Mouse (Mus musculus): Measurements from ENCODE around the gene Pth2r. TPM values are rescaled to one million over a fixed set of nuclear protein-coding genes. Genes with fewer than 3 reads are reported as not detected.

The Pth2r gene
- not detected for total RNA-seq (2021)

DNA sequence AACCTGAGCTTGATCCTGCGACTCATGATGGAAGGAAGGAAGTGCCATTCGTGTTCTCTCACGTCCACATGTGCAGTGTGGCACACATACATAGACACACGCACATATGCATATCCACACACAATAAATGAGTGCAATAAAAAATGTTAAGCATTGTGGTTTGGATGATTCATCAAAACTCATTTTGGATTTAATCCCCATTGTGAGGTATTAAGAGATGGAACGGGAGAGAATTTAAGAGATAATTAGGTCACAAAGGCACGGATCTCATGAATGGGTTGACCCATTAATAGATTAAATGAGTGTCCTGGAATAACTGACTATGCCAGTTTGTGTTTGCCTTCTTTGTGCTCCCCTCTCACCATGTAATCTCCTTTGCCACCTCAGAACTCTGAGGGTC is at the start of gene Pth2r:
Gene Pth2r, plus strand, starts transcription at position 301 of the 400 bp plus-strand sequence.
- DNase-seq, result no peak
- intact Hi-C loops (cut with DNase I), result loop anchor here (5.0 to 10.0 kb wide), 2 partner anchors 813 to 1556 kb away; no protein-coding TSS in a partner anchor

DNA sequence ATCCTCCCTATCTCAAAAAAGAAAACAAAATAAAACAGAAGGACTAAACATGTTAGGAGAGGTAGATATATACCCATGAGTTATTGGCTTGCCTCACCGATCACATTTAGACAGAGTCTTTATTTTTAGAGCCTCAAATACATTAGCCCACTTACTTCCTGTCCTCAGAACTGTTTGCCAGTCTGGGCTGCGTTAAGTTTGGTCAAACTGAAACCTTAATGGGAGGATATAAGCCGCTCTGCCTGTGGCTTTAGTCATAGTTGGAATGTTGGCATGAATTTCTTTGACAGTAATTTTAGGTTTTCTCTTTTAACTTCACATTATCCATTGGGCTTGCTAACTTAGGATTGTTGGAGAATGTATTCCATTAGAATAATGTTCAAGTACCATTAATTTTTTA is 44.1 kb upstream of the Pth2r start:
- DNase-seq, result no peak
- intact Hi-C loops (cut with DNase I), result no loop called here

DNA sequence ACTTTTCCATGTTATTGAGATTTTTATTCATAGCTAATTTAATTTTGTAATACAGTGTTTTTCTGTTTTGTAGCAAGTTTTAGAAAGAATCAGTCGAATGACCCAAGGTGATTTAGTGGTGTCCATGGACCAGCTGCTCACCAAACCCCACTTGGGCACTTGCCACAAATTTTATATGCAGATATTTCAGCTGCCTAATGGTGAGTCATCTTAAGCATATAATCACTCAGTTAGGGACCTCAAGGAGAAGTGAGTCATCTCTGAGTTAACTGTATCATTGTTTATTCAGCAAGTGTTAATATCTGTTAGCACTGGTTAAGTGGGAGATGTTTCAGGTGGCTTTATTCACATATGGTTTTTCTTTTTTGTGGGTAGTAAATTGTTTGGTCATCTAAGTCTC is 36.2 kb upstream of the Pth2r start:
- no peak for DNase-seq
- intact Hi-C loops (cut with DNase I), result no loop called here

DNA sequence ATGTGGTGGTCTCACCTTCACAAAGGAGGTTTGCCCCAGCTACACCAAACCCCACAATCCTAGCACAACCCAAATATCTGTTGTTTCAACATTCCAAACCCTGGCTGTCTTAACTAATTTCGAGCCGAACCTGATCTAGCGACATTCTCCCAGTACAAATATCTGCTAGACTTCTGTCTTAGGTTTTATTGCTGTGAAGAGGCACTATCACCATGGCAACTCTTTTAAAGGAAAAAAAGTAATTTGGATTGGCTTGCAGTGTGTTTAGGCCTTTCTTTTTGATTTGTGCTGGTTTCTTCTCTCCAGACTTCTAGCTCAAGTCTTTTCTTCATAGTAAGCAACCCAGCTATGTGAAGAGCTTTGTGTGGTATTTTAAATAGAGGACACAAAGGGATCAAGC is 1.4 kb upstream of the Pth2r start:
- no peak for DNase-seq
- intact Hi-C loops (cut with DNase I), result loop anchor here (5.0 to 10.0 kb wide), 2 partner anchors 814 to 1557 kb away; no protein-coding TSS in a partner anchor

DNA sequence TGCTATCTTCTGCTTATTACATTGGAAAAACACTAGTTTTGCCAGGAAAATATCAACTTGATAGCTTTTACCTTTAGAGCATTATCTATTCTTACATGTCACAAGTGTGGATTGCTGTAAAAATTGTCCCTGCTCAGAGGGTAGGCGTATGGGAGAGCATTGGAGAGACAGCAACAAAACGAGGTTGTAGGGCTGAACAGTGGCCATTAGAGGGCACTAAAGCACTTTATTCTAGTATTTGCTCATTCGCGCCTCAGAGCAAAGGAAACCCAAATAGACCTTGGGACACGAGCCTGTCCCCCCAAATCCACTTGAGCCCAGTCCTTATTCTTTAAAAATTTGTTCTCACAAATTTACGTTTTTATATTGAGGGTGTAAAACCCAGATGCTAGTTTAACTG is 910 bp downstream of the Pth2r start:
- intact Hi-C loops (cut with DNase I), result loop anchor here (5.0 to 10.0 kb wide), 2 partner anchors 812 to 1555 kb away; no protein-coding TSS in a partner anchor
- DNase-seq, result peak; percentile 58 to 60

DNA sequence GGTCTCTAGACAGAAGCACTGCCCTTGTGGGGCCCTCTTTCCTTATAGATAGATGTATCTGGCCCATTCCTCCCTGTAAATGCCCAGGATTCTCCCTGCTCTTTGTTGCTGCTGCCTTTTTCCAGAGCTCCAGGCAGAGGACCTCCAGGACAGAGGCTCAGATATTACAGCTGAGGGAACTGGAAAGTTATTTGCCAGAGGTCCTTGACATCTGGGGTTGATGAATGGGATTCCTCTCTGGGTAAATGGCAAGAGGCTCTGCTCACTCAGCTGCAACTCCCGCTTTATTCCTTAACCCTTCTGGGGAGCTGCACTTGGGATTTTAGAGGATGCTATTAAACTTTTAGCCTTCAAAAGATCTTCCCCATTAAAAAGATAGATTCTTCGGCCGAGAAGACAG is 26.6 kb downstream of the Pth2r start:
- intact Hi-C loops (cut with DNase I), result no loop called here
- no peak for DNase-seq

DNA sequence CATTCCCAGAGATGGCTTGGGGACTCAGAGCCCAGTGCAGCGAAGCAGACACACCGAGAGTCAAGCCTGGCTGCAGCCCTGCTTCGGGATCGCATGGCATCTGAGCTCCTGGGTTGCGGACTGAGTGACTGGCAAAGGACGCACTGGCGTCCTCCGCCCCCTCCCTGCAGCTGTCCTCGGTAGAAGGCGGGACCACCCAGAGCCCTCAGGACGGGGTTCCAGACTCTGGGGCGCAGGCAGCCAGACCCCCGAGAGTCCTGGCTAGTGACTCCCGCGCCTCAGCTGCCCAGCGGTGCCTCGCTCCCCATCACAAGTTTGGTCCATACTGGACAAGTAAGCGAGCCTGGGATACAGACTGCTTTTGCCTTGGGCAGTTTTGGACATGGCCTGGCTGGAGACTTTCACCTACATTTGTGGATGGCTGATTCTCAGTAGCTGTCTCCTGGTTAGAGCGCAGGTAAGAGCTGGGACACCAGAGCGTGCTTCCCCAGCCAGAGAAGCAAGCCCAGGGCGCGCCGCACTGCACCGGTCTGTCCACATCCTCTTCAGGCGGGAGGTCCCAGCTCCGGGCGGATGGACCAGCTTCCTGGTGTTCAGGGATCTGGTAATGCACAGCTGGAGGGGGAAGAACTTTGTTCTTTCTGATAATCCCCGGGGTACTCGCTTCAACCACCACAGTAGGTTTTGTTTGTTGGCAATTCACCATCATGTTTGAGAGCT is 29.5 kb downstream of the Pth2r start:
- no peak for DNase-seq
- intact Hi-C loops (cut with DNase I), result loop anchor here (5.0 to 10.0 kb wide), 2 partner anchors 343 to 1346 kb away; no protein-coding TSS in a partner anchor

DNA sequence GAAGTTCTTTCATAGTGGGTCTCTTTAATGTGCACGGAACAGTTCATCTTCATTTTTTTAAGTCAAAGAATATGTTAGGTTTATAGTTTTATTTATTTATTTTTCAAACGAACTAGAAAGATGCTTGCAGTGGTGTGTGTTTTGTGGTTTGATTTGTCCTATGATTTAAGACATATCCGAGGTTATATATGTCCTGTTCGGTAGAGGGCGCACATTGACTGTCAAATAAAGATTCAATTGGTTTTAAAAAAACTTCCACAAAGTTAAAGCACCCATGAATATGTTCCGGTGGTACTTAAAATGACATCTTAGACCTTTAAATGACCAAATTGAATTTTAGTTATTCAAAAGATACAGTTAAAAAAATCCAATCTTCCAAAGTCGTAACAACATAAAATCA is 30.3 kb downstream of the Pth2r start:
- intact Hi-C loops (cut with DNase I), result loop anchor here (1.0 to 10.0 kb wide), 3 partner anchors 343 to 1345 kb away; no protein-coding TSS in a partner anchor
- DNase-seq, result peak; percentile 26 to 56

DNA sequence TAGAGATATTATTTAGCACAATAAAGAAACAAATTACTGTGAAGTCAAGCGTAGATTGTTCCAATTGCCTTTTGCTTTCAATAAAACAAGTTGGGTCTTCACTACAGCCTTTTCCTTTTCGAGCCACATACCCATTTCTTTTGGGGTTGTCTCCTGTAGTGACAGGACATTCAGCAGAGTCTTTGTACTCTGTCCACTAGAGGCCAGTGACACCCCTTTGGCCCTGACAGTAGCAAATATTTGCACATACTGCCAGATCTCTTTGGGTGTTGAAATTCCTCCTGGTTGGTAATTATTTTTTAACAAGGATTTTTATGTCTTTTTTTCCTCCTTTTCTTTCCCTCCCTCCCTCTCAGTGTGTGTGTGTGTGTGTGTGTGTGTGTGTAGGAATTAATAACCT is 31.0 kb downstream of the Pth2r start:
- intact Hi-C loops (cut with DNase I), result loop anchor here (1.0 to 10.0 kb wide), 3 partner anchors 342 to 1344 kb away; no protein-coding TSS in a partner anchor
- no peak for DNase-seq

DNA sequence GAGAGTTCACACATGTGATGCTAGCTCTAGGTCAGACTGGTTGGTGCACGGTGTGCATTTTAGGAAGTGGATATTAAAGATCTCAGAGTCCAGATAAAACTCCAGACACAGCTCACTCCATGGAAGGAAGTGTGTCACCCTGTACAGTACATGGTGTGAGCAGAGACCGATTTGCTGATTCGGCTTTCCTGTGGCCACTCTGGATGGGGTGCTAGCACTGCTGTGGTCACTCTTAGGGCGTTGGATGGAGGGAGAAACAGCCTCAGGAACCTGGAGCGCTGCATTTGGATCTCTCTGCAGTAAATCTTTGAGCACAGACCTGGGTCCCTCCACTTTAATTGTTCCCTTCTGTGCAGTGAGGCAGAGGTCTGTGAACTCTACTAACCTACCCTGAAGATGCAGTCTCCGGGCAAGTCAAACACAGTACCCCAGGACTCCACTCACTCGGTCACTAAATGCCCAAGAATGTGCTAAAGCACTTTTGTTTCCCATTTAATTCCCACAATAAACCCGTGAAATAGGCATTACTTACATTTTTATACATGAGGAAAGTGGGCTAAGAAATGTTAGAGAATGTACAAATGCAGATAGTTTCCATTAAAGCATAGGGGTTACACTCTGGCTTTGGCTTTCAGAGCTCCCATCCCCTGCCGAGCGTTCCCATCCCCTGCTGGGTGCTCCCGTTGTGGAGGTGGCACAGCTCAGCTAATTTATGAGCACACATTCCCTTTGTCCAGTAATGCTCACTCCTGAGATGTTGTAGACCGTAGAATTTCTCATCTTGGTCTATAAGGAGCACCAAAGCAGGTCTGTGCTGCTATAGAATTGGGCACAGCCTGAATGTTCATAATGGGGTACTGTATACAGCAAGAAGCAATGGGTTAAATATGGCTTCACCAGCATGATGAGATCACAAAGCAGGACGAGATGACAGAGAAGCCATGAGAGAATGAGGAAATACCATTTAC is 32.5 kb downstream of the Pth2r start:
- intact Hi-C loops (cut with DNase I), result loop anchor here (5.0 to 10.0 kb wide), 2 partner anchors 340 to 1343 kb away; no protein-coding TSS in a partner anchor
- no peak for DNase-seq

DNA sequence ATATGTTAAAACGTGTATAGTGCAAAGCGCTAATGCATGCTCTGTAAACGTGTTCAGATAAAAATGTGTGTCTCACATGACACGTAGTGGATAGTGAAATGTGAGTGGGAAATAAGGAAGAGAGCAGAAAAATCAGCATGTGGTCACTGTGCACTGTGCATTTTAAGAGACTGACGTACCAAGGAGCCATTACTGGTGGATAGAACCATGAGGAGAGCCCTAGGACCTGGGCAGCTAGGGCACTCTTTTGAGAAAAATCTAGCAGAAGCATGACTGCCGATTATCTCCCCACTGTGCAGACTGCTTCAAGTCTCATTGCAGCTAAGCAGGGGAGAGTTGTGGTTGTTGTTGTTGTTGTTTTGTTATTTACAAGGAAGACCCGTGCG is 33.2 kb downstream of the Pth2r start:
- intact Hi-C loops (cut with DNase I), result loop anchor here (10.0 kb wide), 1 partner anchor 340 kb away; no protein-coding TSS in a partner anchor
- no peak for DNase-seq

DNA sequence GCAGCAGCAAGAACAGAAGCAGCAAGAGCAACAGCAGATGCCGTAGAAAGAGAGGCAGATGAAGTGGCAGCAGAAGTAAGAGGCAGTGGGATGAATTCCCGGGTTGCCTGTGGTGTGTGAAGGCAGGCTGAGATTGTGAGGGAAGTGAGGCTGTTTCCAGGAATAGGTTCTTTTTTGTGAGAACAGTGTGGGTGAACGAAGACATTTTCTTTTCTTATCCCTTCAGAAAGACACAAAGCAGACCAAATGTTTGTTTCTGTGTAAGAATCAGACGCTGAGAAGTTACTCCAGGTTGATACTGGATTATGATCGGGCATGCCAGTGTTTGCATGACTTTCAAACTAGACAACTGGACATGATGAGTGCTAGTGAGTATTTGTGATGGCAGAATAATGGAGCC is 52.2 kb downstream of the Pth2r start:
- intact Hi-C loops (cut with DNase I), result no loop called here
- no peak for DNase-seq

DNA sequence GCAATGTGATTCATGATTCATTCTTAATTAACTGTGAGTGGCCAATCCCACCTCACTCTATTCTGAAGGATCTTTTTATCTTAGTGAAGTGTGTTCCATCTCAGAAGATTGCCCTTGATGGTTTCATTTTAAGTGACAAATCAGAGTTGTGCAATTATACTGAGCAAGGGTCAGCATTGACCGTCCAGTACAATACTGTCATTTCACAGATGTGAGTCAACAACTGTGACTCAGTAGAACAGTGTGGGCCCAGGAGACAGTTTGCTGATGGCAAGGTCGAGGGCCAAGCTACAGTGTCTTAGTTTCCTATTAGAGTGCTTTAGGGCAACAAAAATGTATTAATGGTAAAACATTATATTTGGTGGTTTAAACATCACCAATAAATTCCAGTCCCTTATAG is 55.9 kb downstream of the Pth2r start:
- intact Hi-C loops (cut with DNase I), result no loop called here
- DNase-seq, result no peak

DNA sequence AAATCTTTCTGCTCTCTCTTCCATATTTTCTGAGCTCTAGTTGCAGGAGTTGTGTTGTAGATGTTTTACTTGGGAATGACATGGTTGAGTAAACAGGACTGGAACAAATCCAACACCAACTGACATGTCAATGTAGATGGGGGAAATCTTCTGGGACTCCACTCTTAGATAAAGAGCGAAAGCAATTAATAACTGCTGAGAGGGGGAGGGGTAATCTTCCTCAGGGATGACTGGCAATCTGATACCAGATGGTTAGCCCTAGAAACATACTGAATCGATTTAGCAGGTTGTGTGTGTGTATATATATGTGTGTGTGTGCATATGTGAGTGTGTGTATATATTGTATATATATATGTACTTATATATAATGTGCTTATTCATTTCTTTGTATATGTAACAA is 58.4 kb downstream of the Pth2r start:
- DNase-seq, result no peak
- intact Hi-C loops (cut with DNase I), result no loop called here

DNA sequence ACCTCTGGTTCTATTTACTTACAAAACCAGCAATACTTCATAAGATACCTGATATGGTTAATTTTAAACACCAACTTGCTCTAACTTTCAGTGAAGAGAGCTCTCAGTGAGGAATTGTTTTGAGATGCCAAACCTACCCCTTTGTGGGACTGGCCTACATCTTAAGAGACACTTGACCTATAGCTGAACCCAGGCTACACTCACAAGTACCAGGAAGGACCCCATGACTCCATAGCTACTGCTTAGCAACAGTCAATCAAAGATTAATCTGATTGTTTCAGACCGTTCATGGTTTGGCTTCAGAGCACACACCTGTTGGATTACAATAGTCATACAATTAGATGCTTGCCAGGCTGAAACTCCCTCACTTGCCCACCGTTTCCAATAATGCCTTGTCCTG is 71.1 kb downstream of the Pth2r start:
- no peak for DNase-seq
- intact Hi-C loops (cut with DNase I), result no loop called here

DNA sequence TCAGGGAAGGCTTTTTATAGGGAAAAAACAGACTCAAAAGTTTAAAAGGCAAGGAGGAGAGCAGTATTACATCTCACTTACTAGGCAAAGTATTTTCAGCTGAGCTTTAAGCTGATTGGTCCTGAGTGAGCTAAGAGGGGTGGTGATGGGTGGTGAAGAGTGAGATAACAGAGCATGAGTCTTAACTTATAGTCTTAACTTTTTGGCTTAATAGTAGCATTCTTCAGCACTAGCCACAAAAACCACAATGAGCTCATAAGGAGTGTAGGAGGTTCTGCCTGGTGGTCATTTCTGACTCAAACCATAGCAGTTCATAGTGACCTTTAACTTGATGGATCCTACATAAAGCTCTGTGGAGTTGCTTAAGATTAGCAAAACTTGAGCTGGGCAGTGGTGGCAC is 72.3 kb downstream of the Pth2r start:
- no peak for DNase-seq
- intact Hi-C loops (cut with DNase I), result no loop called here

DNA sequence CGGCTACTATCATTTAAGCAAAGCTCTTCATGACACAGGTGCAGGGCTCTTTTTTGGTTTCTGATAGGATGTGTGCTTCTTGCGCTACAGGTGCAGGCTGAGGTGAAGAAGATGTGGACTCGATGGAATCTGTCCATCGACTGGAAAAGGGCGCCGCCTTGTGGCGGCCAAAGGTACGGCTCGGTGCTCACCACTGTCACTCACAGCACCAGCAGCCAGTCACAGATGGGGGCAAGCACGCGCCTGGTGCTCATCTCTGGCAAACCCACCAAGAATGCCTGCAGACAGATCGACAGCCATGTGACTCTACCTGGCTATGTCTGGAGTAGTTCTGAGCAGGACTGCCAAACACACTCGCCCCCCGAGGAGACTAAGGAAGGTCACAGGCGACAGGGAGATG is 106.5 kb downstream of the Pth2r start:
- intact Hi-C loops (cut with DNase I), result no loop called here
- DNase-seq, result peak in 1 of 2 experiments; percentile 4

DNA sequence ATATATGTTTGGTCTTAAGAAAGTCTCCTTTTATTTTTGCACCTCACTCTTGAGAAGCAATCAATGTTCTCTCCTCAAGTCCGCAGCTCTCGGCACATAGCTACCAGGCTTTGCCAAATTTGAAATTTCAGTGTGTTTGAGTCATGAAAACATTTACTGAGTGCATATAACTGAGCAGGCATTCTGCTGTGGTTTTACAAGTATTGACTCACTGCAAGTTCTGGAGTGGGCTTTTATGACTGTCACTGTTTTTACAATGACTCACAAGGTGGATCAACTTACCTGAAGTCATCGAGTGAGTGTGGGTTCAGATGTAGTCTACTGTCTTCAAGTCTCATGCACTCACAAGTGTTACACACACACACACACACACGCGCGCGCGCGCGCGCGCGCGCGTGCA is 107.8 kb downstream of the Pth2r start:
- DNase-seq, result no peak
- intact Hi-C loops (cut with DNase I), result no loop called here

DNA sequence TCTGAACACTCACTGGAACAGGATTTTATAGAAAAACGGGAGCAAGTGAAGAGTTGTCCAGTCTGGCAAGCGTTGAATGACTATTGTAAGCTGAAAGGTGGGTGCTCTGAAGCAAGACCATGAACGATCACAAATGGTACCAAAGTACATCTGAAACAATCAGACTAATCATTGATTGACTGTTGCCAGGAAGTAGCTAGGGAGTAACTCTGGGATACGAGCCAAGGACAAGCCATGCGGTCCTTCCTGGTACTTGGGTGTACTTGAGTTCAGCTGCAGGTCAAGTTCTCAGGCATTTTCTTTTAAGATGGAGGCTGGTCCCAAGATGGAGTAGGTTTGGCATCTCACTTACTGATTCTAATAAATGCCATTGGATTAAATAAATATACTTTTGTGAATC is 125.6 kb downstream of the Pth2r start:
- intact Hi-C loops (cut with DNase I), result no loop called here
- DNase-seq, result no peak

DNA sequence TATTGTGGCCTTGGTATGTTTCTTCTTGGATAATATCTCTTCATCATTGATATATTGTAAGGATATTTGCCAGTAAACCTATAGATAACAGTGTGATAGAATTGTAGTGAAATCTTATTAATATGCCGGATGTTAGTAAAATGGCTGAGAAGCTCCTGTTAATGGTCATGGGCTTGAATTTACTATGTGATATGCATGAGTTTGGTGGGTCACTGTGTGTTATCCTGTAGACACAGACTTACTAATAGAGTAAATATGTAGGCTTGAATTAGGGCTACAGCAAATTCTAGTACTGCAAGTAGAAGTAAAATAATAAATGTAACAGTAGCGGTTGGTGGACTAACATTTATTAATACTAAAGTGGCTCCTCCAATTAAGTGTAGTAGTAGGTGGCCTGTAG is 139.1 kb downstream of the Pth2r start:
- DNase-seq, result no peak
- intact Hi-C loops (cut with DNase I), result no loop called here

DNA sequence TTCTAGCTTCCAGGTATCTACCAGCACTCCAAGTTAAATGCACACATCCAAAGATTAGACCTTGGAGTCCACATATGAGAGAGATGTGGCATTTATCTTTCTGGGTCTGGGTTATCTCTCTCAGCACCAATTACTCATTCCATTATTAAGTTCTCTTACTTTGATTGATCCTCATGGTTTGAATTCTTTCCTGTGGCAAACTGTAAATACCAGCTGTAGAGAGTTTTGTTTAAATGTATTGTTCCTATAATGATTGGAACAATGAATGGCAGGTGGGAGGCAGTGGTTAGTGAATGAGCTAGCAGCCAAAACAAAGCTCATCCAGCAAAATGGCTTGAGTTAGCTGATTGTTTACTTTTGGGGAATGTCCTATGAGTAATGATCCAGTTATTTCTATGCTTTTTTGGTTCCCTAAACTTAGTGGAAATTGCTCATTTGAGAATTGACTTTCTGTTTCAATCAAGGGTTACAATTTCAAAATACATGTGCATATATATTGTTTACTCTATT is 140.7 kb downstream of the Pth2r start:
- DNase-seq, result no peak
- intact Hi-C loops (cut with DNase I), result no loop called here

Data from heart, postnatal 10 days (tissue).